Mouse (Mus musculus) ovary, postnatal 10 days (tissue): ENCODE results near the gene Eif2ak3.

Experiments used
- DNase-seq: peaks from one replicate; pipeline ENCODE4 v3.0.0; 2022; ENCODE audit warnings: low spot score

Eif2ak3 gene

GRCm38 (mm10) chr6:70831179-70831839, 13.0 kb upstream of the Eif2ak3 start:
- DNase-seq, result no peak

GRCm38 (mm10) chr6:70837297-70837696, 7.0 kb upstream of the Eif2ak3 start:
- no peak for DNase-seq

- no peak for DNase-seq
Observed at GRCm38 (mm10) chr6:70838532-70838931, 5.8 kb upstream of the Eif2ak3 start.

- no peak for DNase-seq
Observed at GRCm38 (mm10) chr6:70840281-70840680, 4.0 kb upstream of the Eif2ak3 start.

GRCm38 (mm10) chr6:70842991-70843390, 1.3 kb upstream of the Eif2ak3 start:
- no peak for DNase-seq

- no peak for DNase-seq
Observed at GRCm38 (mm10) chr6:70844896-70845646, 756 bp downstream of the Eif2ak3 start.

- DNase-seq, result no peak
Observed at GRCm38 (mm10) chr6:70847386-70847785, 3.1 kb downstream of the Eif2ak3 start.

GRCm38 (mm10) chr6:70853371-70853770, 9.1 kb downstream of the Eif2ak3 start:
- no peak for DNase-seq

- no peak for DNase-seq
Observed at GRCm38 (mm10) chr6:70855529-70856309, 11.4 kb downstream of the Eif2ak3 start.

- no peak for DNase-seq
Observed at GRCm38 (mm10) chr6:70862726-70863125, 18.4 kb downstream of the Eif2ak3 start.

GRCm38 (mm10) chr6:70864285-70864684, 20.0 kb downstream of the Eif2ak3 start:
- no peak for DNase-seq

- no peak for DNase-seq
Observed at GRCm38 (mm10) chr6:70866761-70867160, 22.4 kb downstream of the Eif2ak3 start.

- DNase-seq, result no peak
Observed at GRCm38 (mm10) chr6:70867297-70867696, 23.0 kb downstream of the Eif2ak3 start.

GRCm38 (mm10) chr6:70871511-70871980, 27.2 kb downstream of the Eif2ak3 start:
- DNase-seq, result no peak

GRCm38 (mm10) chr6:70872128-70872527, 27.8 kb downstream of the Eif2ak3 start:
- no peak for DNase-seq

GRCm38 (mm10) chr6:70872570-70872969, 28.3 kb downstream of the Eif2ak3 start:
- DNase-seq, result no peak

GRCm38 (mm10) chr6:70874035-70874775, 29.9 kb downstream of the Eif2ak3 start:
- DNase-seq, result no peak

- no peak for DNase-seq
Observed at GRCm38 (mm10) chr6:70875017-70875416, 30.7 kb downstream of the Eif2ak3 start.

- peak; percentile 49 for DNase-seq
Observed at GRCm38 (mm10) chr6:70880714-70881304, 36.5 kb downstream of the Eif2ak3 start.

GRCm38 (mm10) chr6:70887993-70888392, 43.7 kb downstream of the Eif2ak3 start:
- no peak for DNase-seq

- DNase-seq, result no peak
Observed at GRCm38 (mm10) chr6:70898166-70898565, 53.9 kb downstream of the Eif2ak3 start.

GRCm38 (mm10) chr6:70899594-70900003, 55.3 kb downstream of the Eif2ak3 start:
- DNase-seq, result no peak
